Mouse (Mus musculus) testis, adult 2 months (tissue): ENCODE results near the gene Arid4a. TPM values are rescaled to one million over a fixed set of nuclear protein-coding genes. Genes with fewer than 3 reads are reported as not detected.

Experiments used
- H3K27ac ChIP-seq: fragments of 200-500 bp; 2 replicates; pipeline ENCODE4 v1.5.1; 2012; ENCODE audit warnings: low read depth, low read length; ENCODE audit not compliant: control insufficient read depth, insufficient read depth
- H3K27me3 ChIP-seq: fragments of 200-500 bp; 2 replicates; pipeline ENCODE4 v1.6.1; 2012; ENCODE audit warnings: mild to moderate bottlenecking, low read length, moderate library complexity; ENCODE audit not compliant: control insufficient read depth, insufficient read depth
- H3K36me3 ChIP-seq: fragments of 200-500 bp; 2 replicates; pipeline ENCODE4 v1.6.1; 2012; ENCODE audit warnings: mild to moderate bottlenecking, low read length; ENCODE audit not compliant: control insufficient read depth, insufficient read depth
- H3K4me1 ChIP-seq: fragments of 200-500 bp; 2 replicates; pipeline ENCODE4 v1.6.1; 2012; ENCODE audit warnings: low read length; ENCODE audit not compliant: control insufficient read depth, insufficient read depth
- H3K4me3 ChIP-seq: fragments of 200-500 bp; 2 replicates; pipeline ENCODE4 v1.5.1; 2012; ENCODE audit warnings: low read depth, mild to moderate bottlenecking, low read length, moderate library complexity, mixed read lengths; ENCODE audit not compliant: control insufficient read depth
- CTCF ChIP-seq: fragments of 200-500 bp; IDR thresholded peaks from 2 replicates; pipeline ENCODE4 v1.5.1; 2012; ENCODE audit warnings: low read depth, mild to moderate bottlenecking, inconsistent platforms, low read length, moderate library complexity; ENCODE audit not compliant: control insufficient read depth, insufficient read depth, insufficient replicate concordance
- POLR2A ChIP-seq: fragments of 200-500 bp; IDR thresholded peaks from 2 replicates; pipeline ENCODE4 v1.6.1; 2012; ENCODE audit warnings: low read depth, mild to moderate bottlenecking, inconsistent platforms, low read length, moderate library complexity; ENCODE audit not compliant: control insufficient read depth
- polyA plus RNA-seq: library from polyadenylated mRNA; depleted of rRNA; stranded (reverse); fragments of >200 nt; gene quantifications from 2 replicates; pipeline ENCODE4 v1.2.3, GENCODE M21; 2012

Gene Arid4a
- polyA plus RNA-seq, 1 experiment = 3.5 TPM

- no peak overlapping the region for H3K4me3 ChIP-seq
- no peaks in the 10 kb centered on the region for H3K36me3 ChIP-seq
- H3K27me3 ChIP-seq = no peaks in the 10 kb centered on the region
- H3K27ac ChIP-seq = no peak overlapping the region
- H3K4me1 ChIP-seq = no peaks in the 10 kb centered on the region
- TF ChIP-seq CTCF (no peak), POLR2A (no peak)
These were observed 15.4 kb upstream of the Arid4a start for GRCm38 (mm10) chr12:71000344-71000743.

GRCm38 (mm10) chr12:71001456-71001855, 14.3 kb upstream of the Arid4a start:
- Histone ChIP-seq H3K36me3 (no peaks in the 10 kb centered on the region), H3K27me3 (no peaks in the 10 kb centered on the region), H3K27ac (no peak overlapping the region), H3K4me1 (no peaks in the 10 kb centered on the region), H3K4me3 (no peak overlapping the region)
- TF ChIP-seq CTCF (no peak), POLR2A (no peak)

- H3K4me3 ChIP-seq = no peak overlapping the region
- H3K36me3 ChIP-seq = no peaks in the 10 kb centered on the region
- no peaks in the 10 kb centered on the region for H3K4me1 ChIP-seq
- no peak for TF ChIP-seq CTCF
- H3K27me3 ChIP-seq = no peaks in the 10 kb centered on the region
- no peak overlapping the region for H3K27ac ChIP-seq
These were observed 11.9 kb upstream of the Arid4a start for GRCm38 (mm10) chr12:71003760-71004426.

- no peak overlapping the region for H3K27ac ChIP-seq
- H3K4me3 ChIP-seq = no peak overlapping the region
- H3K27me3 ChIP-seq = no peaks in the 10 kb centered on the region
- TF ChIP-seq POLR2A (no peak), CTCF (no peak)
- no peaks in the 10 kb centered on the region for H3K4me1 ChIP-seq
- no peaks in the 10 kb centered on the region; the same call in 1 of the 2 replicates for H3K36me3 ChIP-seq
These were observed 9.6 kb upstream of the Arid4a start for GRCm38 (mm10) chr12:71006141-71006540.

- H3K27ac ChIP-seq = no peak overlapping the region
- H3K36me3 ChIP-seq = no peaks in the 10 kb centered on the region; the same call in 1 of the 2 replicates
These were observed 8.9 kb upstream of the Arid4a start for GRCm38 (mm10) chr12:71006901-71007300.

GRCm38 (mm10) chr12:71009769-71010168, 6.0 kb upstream of the Arid4a start:
- TF ChIP-seq POLR2A (no peak), CTCF (no peak)
- H3K27me3 ChIP-seq = no peaks in the 10 kb centered on the region
- H3K4me3 ChIP-seq = no peak overlapping the region
- no peaks in the 10 kb centered on the region; the same call in 1 of the 2 replicates for H3K36me3 ChIP-seq
- 0 out of 2 replicates have a peak, but pooled peaks cover 2% of the 10 kb centered on the region for H3K4me1 ChIP-seq
- no peak overlapping the region for H3K27ac ChIP-seq

More at GRCm38 (mm10) chr12:71006901-71007300, 8.9 kb upstream of the Arid4a start:
- Histone ChIP-seq H3K4me3 (no peak overlapping the region), H3K27me3 (no peaks in the 10 kb centered on the region), H3K4me1 (no peaks in the 10 kb centered on the region)
- TF ChIP-seq CTCF (no peak), POLR2A (no peak)

GRCm38 (mm10) chr12:71014845-71015362, 886 bp upstream of the Arid4a start:
- Histone ChIP-seq H3K27me3 (no peaks in the 10 kb centered on the region), H3K4me1 (0 out of 2 replicates have a peak, but pooled peaks cover 2% of the 10 kb centered on the region), H3K4me3 (peak overlapping the region; percentile 99), H3K27ac (peak overlapping the region; percentile 99), H3K36me3 (no peaks in the 10 kb centered on the region; the same call in 1 of the 2 replicates)
- TF ChIP-seq CTCF (no peak), POLR2A (no peak)
